Mouse (Mus musculus): ENCODE measurements at regions not wholly inside any gene's neighbourhood (a gene's known extent, or its start where the extent isn't known, plus 50 kb on each side); places are given as distances from the start of the nearest gene placed in this dataset.

- TF ChIP-seq CTCF (IDR thresholded peaks at IDR 0.05; ENCODE audit: low read depth) (no peak), EP300 (IDR thresholded peaks at IDR 0.05; ENCODE audit: low read depth) (no peak)
These were observed 72.0 kb upstream of the Sulf2 start for GRCm38 (mm10) chr2:166227496-166227895.
